Mouse (Mus musculus) cerebellum, adult 2 months (tissue): ENCODE data around the gene Sult2b1.
A peak's percentile ranks its signal among the peaks of the same experiment; 100 is the strongest.

ENCODE experiments used
- CTCF ChIP-seq: fragments of 200-500 bp; IDR thresholded peaks from 2 replicates; pipeline ENCODE4 v1.5.1; 2011; ENCODE audit warnings: low read depth, mild to moderate bottlenecking, control low read depth, low read length, moderate library complexity, borderline replicate concordance; ENCODE audit not compliant: insufficient read depth
- POLR2A ChIP-seq: fragments of 200-500 bp; IDR thresholded peaks from 2 replicates; pipeline ENCODE4 v1.6.1; 2011; ENCODE audit warnings: low read length, control low read depth, borderline replicate concordance; ENCODE audit not compliant: insufficient read depth

- peak; percentile 73 for TF ChIP-seq POLR2A
- no peak for TF ChIP-seq CTCF
Observed at GRCm38 (mm10) chr7:45715090-45715708, 69.3 kb downstream of the Sult2b1 start, which contains the start of gene Rpl18.
